Mouse (Mus musculus) G1E (cell line): ENCODE data around the gene Rps6kc1. TPM values are rescaled to one million over a fixed set of nuclear protein-coding genes. Genes with fewer than 3 reads are reported as not detected.

Experiments used
- ATAC-seq: 2 replicates; pipeline ENCODE4 v1.8.0; 2016; ENCODE audit warnings: mild to moderate bottlenecking; ENCODE audit not compliant: insufficient number of reproducible peaks, poor library complexity, low FRiP score, severe bottlenecking; ENCODE audit errors: extremely low read depth
- DNase-seq: peaks from one replicate; pipeline ENCODE4 v3.0.0; 2012; ENCODE audit warnings: low spot score
- H3K27me3 ChIP-seq: 2 replicates; pipeline ENCODE4 v1.6.1; 2012; ENCODE audit warnings: mild to moderate bottlenecking, low read length, inconsistent platforms; ENCODE audit not compliant: insufficient read depth
- H3K36me3 ChIP-seq: replicated peaks from 2 replicates; pipeline ENCODE3; 2012; ENCODE audit warnings: mild to moderate bottlenecking, inconsistent platforms
- H3K4me1 ChIP-seq: 2 replicates; pipeline ENCODE4 v1.6.1; 2012; ENCODE audit warnings: low read depth, low read length, inconsistent platforms, mixed read lengths; ENCODE audit not compliant: insufficient read depth
- H3K4me3 ChIP-seq: 2 replicates; pipeline ENCODE4 v1.5.1; 2012; ENCODE audit warnings: low read depth, mild to moderate bottlenecking, inconsistent platforms, low read length, moderate library complexity, mixed read lengths
- H3K9me3 ChIP-seq: replicated peaks from 2 replicates; pipeline ENCODE4 v1.6.1; 2012; ENCODE audit warnings: inconsistent platforms
- CTCF ChIP-seq: IDR thresholded peaks from 2 replicates; pipeline ENCODE4 v1.5.1; 2012; ENCODE audit warnings: low read depth, low read length, inconsistent platforms, mixed read lengths
- GATA1 ChIP-seq: IDR thresholded peaks from 2 replicates; pipeline ENCODE4 v1.6.1; 2012; ENCODE audit warnings: borderline replicate concordance, low read length, inconsistent platforms, mixed read lengths
- GATA2 ChIP-seq: IDR thresholded peaks from 2 replicates; pipeline ENCODE4 v1.6.1; 2012; ENCODE audit warnings: low read depth, low read length, inconsistent platforms, borderline replicate concordance
- POLR2AphosphoS5 ChIP-seq: IDR thresholded peaks from 2 replicates; pipeline ENCODE4 v1.6.1; 2012; ENCODE audit warnings: low read depth, low read length, inconsistent platforms; ENCODE audit not compliant: insufficient replicate concordance
- TAL1 ChIP-seq: conservative IDR thresholded peaks from 2 replicates; pipeline ENCODE4 v1.6.1; 2012; ENCODE audit warnings: low read depth, low read length, inconsistent platforms, mixed read lengths
- polyA plus RNA-seq: library from polyadenylated mRNA; stranded (reverse); fragments of >175 nt; gene quantifications from 2 replicates; pipeline ENCODE4 v1.2.3, GENCODE M21; 2012
- total RNA-seq, 2 experiments: library from RNA; stranded (forward) in 1 of 2; stranded (reverse) in 1 of 2; fragments of 200-1000 nt in 1 of 2; fragments of >200 nt in 1 of 2; fragmentation: Nextera tagmentation in 1 of 2; gene quantifications; 2 replicates each; pipeline ENCODE4 v1.2.3; 2014 to 2017

Rps6kc1 gene
- total and polyA plus RNA-seq, 3 experiments, result 15.2 to 31.4 (median 16.5) TPM

DNA sequence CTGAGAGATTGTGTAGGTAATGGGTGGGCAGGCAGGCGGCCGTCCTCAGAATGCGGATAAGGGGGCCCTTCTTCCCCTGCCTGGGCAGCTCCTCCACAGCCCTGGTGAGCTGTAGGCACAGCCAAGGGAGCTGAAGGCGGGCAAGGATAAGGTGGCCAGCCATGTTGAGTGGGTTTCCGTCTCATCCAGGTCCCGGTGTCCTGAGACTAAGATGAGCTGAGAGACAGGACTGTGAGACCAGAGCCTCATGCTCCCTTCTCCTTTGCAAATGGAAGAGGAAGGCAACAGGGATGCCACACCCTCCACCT lies 256.9 kb downstream of the Rps6kc1 start:
- H3K4me1 ChIP-seq, result no peaks in the 10 kb centered on the region
- H3K27me3 ChIP-seq, result no peaks in the 10 kb centered on the region
- peaks cover 66% of the 10 kb centered on the region for H3K9me3 ChIP-seq
- no peak overlapping the region for H3K4me3 ChIP-seq
- DNase-seq, result no peak
- TF ChIP-seq TAL1 (no peak), GATA1 (no peak), POLR2AphosphoS5 (no peak), CTCF (no peak), GATA2 (no peak)
- no peak for ATAC-seq
- H3K36me3 ChIP-seq, result no peaks in the 10 kb centered on the region

DNA sequence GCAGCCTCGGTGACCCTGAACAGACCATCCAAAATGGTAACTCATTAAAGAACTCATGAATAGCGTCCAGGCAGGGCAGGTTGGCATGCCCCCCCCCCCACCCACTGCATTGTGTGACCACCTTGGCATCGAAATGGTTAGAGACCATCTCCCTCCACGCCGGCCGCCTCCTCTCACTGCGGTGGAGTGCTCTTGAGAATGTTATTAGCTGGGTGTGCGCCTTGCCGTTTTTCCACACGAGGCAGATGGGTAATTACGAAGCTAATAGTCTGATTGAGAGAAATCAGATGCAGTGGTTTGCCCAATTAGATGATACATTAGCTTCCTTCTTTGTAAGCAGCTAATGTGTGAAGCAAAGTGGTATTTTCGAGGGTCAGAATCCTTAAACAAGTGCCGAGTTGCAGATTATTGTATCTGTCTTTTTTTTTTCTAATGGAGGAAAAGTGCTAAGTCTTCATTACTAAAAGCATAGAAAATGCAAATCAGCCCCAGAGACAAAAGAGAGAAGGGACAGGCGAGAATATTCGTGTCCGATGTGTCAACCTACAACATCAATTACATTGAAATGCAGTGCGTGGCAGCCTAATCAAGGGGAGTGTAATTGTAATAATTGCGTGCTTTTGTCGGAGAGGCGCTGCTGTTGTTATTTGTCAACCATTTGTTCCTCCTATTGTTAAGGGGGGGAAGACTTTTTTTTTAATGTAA lies 257.4 kb downstream of the Rps6kc1 start:
- no peaks in the 10 kb centered on the region for H3K4me1 ChIP-seq
- no peaks in the 10 kb centered on the region for H3K36me3 ChIP-seq
- no peak overlapping the region for H3K4me3 ChIP-seq
- peaks cover 62% of the 10 kb centered on the region for H3K9me3 ChIP-seq
- no peaks in the 10 kb centered on the region for H3K27me3 ChIP-seq
- no peak for TF ChIP-seq TAL1
- TF ChIP-seq POLR2AphosphoS5, result no peak
- TF ChIP-seq GATA2, result no peak
- no peak for TF ChIP-seq CTCF
- no peak for TF ChIP-seq GATA1
- ATAC-seq, result no peak
- DNase-seq, result no peak

- Histone ChIP-seq H3K4me1 (no peaks in the 10 kb centered on the region), H3K4me3 (no peak overlapping the region), H3K27me3 (no peaks in the 10 kb centered on the region), H3K36me3 (no peaks in the 10 kb centered on the region), H3K9me3 (peaks cover 52% of the 10 kb centered on the region)
- DNase-seq, result no peak
- no peak for ATAC-seq
- TF ChIP-seq GATA2 (no peak), TAL1 (no peak), CTCF (no peak), POLR2AphosphoS5 (no peak), GATA1 (no peak)
Observed at GRCm38 (mm10) chr1:190653081-190653480, 258.5 kb downstream of the Rps6kc1 start.

Other genes with a start within 250 kb of the Rps6kc1 start
- 37.5 and 43.9 TPM in 2 replicates for gene Angel2, start 13.3 kb upstream of the Rps6kc1 start, total RNA-seq (2014; fragmentation: Nextera tagmentation)
- 39.0 and 43.5 TPM in 2 replicates for gene Angel2, start 13.3 kb upstream of the Rps6kc1 start, total RNA-seq (2017)
- 11.2 and 11.4 TPM in 2 replicates for gene Angel2, start 13.3 kb upstream of the Rps6kc1 start, polyA plus RNA-seq
- not detected in 2 replicates for gene Vash2, start 67.5 kb upstream of the Rps6kc1 start, total RNA-seq (2014; fragmentation: Nextera tagmentation)
- 0.06 and 0.22 TPM in 2 replicates for gene Vash2, start 67.5 kb upstream of the Rps6kc1 start, total RNA-seq (2017)
- not detected in 2 replicates for gene Vash2, start 67.5 kb upstream of the Rps6kc1 start, polyA plus RNA-seq
- 18.7 and 20.2 TPM in 2 replicates for gene Flvcr1, start 114.4 kb upstream of the Rps6kc1 start, total RNA-seq (2014; fragmentation: Nextera tagmentation)
- gene Flvcr1, start 114.4 kb upstream of the Rps6kc1 start, total RNA-seq (2017), result 21.9 and 22.5 TPM in 2 replicates
- 8.2 and 8.8 TPM in 2 replicates for gene Flvcr1, start 114.4 kb upstream of the Rps6kc1 start, polyA plus RNA-seq
- not detected in 2 replicates for gene Spata45, start 124.9 kb upstream of the Rps6kc1 start, total RNA-seq (2014; fragmentation: Nextera tagmentation)
- not detected in 2 replicates for gene Spata45, start 124.9 kb upstream of the Rps6kc1 start, total RNA-seq (2017)
- gene Spata45, start 124.9 kb upstream of the Rps6kc1 start, polyA plus RNA-seq, result not detected in 2 replicates
- gene Tatdn3, start 151.2 kb upstream of the Rps6kc1 start, total RNA-seq (2014; fragmentation: Nextera tagmentation), result 33.6 and 53.0 TPM in 2 replicates
- gene Tatdn3, start 151.2 kb upstream of the Rps6kc1 start, total RNA-seq (2017), result 36.8 and 50.0 TPM in 2 replicates
- gene Tatdn3, start 151.2 kb upstream of the Rps6kc1 start, polyA plus RNA-seq, result 0.77 and 1.6 TPM in 2 replicates
- gene Nsl1, start 151.2 kb upstream of the Rps6kc1 start, total RNA-seq (2014; fragmentation: Nextera tagmentation), result 12.5 and 13.4 TPM in 2 replicates
- gene Nsl1, start 151.2 kb upstream of the Rps6kc1 start, total RNA-seq (2017), result 18.1 and 22.1 TPM in 2 replicates
- 19.4 and 25.6 TPM in 2 replicates for gene Nsl1, start 151.2 kb upstream of the Rps6kc1 start, polyA plus RNA-seq
- gene Batf3, start 186.1 kb upstream of the Rps6kc1 start, total RNA-seq (2014; fragmentation: Nextera tagmentation), result not detected in 2 replicates
- gene Batf3, start 186.1 kb upstream of the Rps6kc1 start, total RNA-seq (2017), result 0.11 TPM in 1 of 2 replicates, not detected in the other
- 0.09 TPM in 1 of 2 replicates, not detected in the other for gene Batf3, start 186.1 kb upstream of the Rps6kc1 start, polyA plus RNA-seq